Mouse (Mus musculus) megakaryocyte, adult 5-6 weeks (primary cell): ENCODE data around the gene Dnajc8. TPM values are rescaled to one million over a fixed set of nuclear protein-coding genes. Genes with fewer than 3 reads are reported as not detected.

ENCODE experiments used
- ATAC-seq: 2 replicates; pipeline ENCODE4 v1.8.0; 2016; ENCODE audit warnings: mild to moderate bottlenecking, inconsistent platforms; ENCODE audit not compliant: poor library complexity, severe bottlenecking
- total RNA-seq, 2 experiments: library from RNA; stranded (forward) in 1 of 2; stranded (reverse) in 1 of 2; fragments of 153-499, 151-499 nt in 1 of 2; fragments of 221-1000, 200-1000 nt in 1 of 2; gene quantifications; 2 replicates each; pipeline versions ENCODE4 v1.2.3 to v1.2.4; 2015 to 2017

Dnajc8 gene
- total RNA-seq, 2 experiments from 2014 or later, result 122 to 380 TPM

DNA sequence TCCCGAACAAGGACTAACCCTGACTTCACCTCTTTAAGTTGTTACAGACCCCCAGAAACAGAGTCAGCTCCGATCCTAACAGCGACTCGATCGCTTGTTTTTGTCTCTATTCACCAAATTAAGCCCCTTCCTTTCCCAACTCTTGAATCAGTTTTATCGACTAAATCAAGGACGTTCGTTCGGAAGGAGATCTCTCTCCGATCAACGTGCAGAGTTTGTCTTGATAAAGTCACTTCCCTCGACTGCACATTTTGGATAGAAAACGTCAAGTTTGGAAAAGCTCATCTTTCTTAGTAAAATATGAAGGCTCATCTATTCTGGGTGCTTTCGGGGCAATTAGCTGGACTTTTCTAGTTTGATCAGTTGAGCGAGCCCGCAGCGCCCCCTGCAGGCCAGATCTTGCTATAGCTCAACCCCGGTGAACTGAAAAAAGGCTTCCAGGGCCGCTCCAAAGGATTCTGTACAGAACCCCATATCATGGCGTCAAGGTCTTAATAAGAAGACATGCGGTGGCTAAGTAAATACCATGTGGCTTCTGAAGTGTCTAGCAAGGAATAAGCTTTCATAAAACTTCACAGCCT is 20.7 kb upstream of the Dnajc8 start:
- ATAC-seq, result peak; percentile 43

DNA sequence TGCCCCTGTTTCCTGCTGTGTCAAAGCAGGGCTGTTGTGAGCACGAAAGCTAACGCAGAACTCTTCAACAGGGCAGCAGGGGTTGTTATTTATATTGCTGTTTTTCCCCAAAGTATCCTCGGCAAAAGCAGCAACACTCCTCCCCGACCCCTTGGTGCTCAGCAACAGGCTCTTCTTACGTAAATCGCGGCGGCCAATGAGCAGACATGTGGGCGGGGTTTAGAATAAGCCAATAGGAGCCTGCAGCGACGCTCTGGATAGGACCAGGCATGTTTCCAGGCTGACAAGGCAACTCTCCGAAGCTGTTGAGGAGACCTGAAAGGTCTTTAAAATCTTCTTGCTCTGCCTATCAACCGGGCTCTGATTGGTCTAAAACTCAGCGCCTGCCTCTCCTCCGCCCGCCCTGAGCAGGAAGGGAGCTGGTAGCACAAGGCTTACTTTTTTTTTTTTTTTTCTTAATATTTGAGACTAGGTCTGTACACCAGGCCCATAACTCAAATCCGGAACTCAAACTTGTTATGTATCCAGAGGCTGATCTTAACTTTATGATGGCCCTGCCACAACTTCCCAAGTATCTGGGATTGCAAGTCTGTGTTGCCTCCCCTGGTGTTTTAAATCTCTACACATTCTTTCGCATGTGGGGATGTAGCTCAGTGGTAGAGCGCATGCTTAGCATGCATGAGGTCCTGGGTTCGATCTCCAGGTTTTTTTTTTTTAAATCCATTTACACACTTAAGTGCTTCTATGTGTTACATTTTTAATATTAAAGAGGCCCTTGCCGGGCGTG is 19.8 kb upstream of the Dnajc8 start:
- ATAC-seq, result peak; percentile 84

DNA sequence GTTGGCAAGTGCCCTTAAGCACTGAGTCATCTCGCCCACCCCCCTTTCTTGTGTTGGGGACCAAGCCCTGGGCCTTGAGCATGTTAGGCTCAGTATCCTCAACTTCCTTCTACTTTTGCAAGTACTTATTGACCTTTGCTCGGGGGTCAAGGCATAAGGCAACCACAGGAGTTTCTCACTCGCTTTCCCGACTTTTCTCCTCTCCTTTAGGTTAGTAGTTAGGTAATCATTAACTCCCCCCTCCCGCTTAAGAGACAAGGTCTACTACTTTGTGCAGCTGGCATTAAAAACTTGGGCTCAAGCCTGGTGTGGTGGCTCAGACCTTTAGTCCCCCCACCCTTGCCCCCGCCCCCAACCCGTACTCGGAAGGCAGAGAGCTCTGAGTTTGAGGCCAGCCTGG is 17.3 kb upstream of the Dnajc8 start:
- no peak for ATAC-seq

DNA sequence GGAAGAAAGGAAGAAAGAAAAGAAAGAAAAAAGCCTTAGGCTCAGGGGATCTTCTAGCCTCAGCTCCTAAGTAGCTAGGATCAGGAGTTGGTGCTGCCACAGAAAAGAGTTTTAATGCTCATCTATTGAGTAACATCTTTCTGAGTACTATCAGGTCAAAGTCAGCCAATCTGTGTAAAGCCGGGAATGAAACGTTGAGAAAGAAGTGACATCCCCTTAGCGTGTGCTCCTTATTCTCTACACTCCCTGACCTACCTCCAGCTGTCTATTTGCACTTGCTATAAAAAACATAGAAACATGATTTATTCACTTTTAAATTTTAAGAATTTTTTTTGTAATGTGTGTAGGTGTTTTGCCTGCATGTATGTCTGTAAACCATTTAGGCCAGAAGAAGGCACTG is 16.2 kb upstream of the Dnajc8 start:
- no peak for ATAC-seq

DNA sequence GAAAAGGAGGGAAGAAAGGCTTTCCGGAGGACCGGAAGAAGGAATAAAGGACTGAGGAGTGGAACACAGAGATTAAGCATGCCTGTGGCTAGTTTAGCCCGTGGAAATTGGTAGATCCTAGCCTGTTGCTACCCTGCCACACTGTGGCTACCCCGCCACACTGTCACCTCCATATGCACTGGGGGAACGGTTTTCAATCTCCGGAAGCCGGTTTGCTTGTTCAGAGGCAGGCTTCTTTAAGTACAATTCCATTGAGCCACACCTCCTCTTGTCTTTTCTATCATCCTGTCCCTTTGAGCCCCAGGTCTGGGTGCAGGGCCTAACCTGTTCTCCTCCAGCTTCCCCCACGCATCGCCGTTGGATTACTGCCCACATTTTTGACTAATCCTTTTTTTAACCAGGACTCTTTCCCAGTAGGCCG is 11.0 kb upstream of the Dnajc8 start:
- ATAC-seq, result no peak

DNA sequence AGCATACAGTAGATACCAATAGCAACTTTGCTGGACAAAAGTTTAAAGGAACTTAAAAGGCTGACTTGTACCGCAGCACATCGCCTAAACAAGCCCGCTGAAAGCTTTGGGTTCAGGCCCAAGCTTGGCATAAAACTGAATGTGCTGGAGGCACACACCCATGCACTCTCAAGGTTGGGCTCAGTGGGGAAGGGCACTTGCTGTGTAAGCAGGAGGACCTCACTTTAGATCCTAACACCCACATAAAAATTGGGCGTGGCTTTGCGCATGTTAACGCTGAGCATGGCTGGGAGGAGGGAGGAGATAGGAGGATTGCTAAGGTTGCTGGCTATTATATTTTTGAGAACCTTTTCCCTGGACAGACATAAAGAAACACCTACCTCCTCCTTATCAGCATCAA is 10.5 kb upstream of the Dnajc8 start:
- no peak for ATAC-seq

DNA sequence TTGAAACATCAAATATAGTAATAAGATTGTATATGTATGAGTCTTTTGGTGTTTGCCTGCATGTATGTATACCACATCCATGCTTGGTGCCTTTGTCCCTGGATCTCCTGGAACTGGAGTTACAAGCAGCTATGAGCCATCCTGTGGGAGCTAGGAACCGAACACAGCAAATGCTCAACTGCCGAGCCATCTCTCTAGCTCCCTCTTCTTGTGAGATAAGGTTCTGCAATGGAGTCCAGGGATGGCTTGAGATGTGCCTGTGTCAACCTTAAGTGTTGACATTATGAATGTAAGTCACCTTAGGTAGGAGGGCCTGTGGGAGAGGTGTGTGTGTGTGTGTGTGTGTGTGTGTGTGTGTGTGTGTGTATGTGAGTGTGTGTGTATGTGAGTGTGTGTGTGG is 8.7 kb upstream of the Dnajc8 start:
- peak; percentile 76 for ATAC-seq

DNA sequence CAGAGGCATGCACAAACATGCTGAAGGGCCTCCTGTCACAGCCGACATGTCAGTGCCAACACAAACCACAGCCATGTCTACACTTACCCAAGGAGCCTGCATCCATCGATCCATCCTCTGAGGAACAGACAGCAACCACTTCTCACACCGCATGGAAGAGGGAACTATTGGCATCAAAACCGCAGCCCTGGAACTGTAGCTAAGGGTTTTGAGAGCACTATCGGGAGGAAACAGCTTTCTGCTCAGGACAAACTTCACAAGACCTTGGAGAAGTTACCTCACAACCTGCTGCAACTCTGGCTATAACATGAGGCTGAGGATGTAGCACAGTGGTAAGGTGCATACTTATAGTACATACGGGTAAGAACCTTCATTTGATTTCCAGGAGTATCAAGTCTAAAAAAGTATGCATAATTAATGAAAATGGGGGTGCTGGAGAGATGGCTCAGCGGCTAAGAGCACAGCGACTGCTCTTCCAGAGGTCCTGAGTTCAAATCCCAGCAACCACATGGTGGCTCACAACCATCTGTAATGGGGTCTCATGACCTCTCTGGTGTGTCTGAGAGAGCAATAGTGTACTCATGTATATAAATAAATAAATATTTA is 7.3 kb upstream of the Dnajc8 start:
- 0 out of 2 replicates have a peak, but pooled peaks have one; percentile 4 for ATAC-seq

DNA sequence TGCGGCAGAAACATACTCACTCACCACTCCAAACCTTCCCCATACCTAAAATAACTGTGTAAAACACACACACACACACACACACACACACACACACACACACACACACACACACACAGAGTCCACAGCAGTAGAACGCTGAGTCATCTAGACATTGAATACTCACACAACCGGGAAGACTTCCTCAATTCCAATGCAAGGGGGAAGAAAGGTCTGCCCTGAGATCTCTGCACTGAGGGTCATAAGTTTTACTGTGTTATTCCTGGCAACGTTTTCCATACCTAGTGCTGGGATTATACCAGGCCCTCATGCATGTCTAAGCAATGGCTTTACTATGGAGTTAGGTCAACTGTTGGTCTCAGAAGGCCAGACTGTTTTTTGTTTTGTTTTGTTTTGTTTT is 6.0 kb upstream of the Dnajc8 start:
- ATAC-seq, result peak; percentile 58

DNA sequence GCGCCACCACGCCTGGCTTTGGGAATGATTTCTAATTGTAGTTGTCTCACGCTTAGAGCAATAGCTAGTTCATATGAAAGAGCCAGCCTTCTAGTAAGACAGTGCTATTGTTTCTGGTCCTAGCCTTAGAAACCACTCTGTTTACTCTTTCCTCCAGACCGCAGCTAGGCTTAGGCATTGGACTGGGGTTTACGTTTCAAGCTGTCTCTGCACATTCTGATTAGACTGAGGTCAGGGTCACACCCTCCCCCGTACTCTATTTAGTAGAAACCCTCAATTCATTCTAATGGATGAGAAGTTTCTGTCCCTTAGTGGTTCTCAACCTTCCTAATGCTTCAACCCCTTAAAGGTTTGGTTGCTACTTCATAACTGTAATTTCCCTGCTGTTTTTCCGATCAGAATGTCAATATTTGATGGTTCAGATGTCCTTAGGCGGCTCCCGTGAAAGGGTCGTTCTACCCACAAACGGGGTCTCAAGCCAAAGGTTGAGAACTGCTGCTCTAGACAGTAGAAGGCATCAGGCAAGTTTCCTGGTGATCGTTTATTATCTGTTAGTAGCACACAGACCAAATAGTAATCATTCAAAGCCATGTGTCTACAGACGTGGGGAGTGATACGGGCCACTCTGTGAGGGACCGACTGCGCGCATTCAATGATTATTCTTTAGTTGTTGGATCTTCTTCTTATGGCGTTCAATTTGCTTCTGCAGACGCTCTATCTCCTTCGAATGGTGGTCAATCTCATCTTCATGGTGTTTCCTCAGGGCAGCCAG is 5.1 kb upstream of the Dnajc8 start:
- ATAC-seq, result no peak

DNA sequence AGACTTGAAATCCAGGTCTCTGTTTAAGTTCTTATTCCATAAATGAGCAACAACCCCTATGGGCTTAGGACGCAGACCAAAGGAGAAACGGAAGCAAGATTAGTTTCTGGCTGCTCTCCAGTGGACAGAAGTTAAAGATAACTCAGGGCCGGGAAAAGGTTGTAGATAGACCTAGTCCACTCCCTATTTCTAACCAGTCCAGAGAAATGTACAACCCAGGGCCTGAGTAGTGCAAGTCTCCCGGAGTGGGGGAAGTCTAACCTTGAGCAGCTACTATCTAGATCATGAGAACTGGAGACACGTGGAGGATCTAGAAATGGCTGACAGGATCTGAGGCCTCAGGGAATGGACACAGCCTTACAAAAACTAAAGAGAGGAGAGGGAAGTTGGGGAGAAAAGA is 2.9 kb upstream of the Dnajc8 start:
- ATAC-seq, result no peak

DNA sequence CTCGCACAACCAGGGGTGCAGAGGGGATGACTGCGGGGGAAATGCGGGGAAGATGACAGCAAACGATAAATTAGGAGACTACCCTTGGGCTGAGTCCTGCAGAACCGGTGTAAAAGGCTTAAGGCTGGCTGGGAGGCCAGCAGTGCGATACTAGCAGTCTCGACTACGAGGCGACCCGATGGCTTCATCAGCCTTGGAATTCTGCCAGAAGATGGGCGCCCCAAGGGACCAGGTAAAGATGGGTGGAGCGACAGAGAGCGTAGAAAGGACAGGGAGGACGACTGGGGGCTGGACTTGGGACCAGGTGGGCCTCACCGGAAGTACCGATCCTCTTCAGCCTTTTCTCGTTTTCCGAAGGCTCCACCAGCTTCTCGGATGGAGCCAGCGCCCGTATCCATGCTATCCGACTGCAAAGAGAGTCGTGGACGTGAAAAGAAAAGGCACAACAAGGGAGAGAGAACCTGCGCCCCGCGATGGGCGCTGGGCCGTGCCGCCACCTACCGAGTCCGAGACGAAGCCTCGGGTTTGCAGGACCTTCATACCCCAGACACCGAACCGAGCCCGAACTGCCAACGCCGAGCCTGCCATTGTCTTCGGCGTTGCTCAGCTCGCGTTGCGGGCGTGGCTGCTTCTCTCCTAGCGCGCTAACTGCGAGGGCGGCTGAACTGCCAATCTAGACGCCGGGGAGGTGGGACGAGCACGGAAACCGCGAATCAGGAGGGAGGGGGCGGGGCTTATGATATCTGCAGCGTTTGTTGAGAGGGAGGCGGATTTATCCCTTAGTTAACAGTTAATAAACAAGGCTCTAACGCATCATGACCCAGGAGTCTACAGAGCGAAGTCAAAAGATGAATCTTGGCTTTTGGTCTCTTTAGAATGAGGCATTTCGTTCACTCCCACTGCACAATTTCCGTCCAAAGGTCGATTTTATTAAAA is 2.1 kb upstream of the Dnajc8 start, which contains the start of gene Atpif1:
TSS of gene Atpif1 (minus strand) at position 679 of the 936 bp plus-strand sequence.
- ATAC-seq, result peak; percentile 92

DNA sequence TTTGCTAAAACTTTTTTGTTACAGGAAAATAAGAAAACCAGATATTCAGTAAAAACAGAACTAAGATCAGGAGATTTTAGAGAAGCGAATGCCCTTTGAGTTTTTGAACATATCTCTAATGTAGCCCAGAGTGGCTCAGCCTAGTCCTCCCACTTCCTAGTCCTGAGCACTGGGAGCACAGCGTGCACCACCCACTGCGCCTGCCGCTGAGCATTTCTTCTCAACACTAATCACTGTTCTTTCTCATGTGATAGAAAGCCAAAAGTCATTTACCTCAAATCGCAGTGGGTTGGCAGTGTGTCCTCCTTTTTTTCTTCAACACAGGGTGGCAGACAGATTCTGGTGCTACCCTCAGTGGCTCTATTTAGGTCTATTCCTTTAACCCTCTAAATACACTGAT is 4.1 kb downstream of the Dnajc8 start:
- no peak for ATAC-seq

DNA sequence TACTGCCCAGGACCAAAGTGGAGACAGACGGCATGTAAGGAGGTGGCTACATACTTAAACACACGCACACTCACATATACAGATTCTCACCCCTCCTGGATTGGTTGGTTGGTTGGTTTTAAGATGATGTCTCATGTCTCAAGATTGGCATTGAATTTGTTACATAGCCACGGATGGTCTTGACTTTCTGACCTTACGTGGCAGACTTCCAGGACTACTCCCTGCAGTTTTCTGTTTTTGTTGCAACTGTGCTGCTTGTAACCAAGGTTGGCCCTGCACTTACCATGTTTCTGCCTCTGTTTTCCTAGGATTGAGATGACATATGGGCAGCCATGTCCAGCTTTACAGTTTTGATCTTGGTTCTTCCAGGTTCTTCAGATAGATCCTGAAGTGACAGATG is 6.1 kb downstream of the Dnajc8 start:
- ATAC-seq, result no peak

DNA sequence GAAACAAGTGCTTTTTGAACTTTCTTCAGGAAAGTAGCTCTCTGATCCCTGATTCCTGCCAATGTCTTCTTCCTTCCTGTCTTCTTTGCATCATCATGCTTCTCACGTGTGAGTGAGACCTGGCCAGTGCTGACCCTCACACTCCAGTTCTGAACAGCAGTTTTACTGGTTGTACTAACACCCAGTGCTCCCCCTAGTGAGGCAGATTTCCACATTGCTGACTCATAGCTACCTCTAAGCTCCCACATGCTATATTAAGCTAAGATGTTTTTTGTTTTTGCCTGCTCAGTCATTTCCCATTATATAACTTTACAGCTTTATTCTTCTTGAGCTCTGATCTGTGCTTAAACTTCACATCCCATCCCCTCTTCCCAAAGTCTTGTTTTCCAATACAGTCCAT is 7.4 kb downstream of the Dnajc8 start:
- ATAC-seq, result no peak

DNA sequence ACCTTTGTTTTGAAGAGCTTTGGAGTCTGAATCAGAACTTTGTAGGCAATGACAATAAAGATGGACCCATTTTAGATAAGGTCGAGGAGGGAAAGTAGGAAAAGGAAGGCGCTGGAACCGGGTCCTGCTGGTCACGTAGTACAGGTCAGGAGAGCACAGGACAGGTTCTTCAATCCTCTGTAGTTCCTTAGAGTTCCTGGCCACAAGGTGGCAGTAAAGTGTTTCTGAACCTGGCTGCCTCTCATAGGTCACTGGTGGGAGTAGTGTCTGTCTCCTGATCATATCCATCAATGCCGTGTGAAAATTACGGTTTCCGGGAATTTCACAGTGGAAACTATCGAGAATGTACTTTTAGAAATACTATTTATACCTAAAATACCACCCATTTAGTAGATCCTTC is 10.5 kb downstream of the Dnajc8 start:
- peak; percentile 86; the same call in 1 of the 2 replicates for ATAC-seq

DNA sequence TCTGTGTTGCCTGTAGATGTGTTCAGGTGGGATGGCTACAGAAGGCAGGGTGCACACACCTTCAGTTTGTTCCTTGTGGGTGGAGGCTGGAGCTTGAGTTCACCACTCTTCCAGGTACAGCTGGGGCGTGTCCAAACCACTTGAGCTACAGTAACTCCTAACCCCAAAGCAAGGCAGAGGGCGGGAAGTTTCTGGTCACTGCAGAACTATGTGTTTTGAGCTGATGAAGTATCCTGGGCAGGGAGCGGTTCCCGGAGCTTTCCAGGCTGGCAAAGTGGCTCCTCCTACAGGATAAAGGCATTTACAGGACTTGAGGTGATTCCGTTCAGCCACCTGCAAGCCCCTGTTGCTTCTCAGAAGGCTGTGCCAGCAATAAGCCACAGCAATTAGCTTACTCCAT is 18.9 kb downstream of the Dnajc8 start:
- no peak for ATAC-seq

DNA sequence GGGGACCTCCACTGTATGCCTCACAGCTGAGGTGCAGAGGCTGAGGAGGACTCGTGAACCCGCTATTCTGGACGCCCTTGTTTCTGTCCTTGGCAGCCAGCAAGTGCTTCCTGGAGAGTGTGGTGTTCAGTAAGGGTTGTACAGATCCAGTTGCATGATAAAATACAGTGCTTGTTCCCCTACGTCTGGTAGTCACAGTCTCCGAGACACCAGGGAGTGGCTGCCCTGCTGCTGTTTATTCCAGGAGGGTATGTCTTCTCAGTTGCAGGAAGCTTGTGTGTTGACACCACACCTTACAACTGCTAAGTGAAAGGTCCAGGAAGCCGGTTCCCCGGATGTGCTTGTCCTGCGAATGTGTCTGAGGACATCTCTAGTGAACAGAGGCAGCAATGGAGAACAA is 19.3 kb downstream of the Dnajc8 start:
- peak; percentile 53 for ATAC-seq

DNA sequence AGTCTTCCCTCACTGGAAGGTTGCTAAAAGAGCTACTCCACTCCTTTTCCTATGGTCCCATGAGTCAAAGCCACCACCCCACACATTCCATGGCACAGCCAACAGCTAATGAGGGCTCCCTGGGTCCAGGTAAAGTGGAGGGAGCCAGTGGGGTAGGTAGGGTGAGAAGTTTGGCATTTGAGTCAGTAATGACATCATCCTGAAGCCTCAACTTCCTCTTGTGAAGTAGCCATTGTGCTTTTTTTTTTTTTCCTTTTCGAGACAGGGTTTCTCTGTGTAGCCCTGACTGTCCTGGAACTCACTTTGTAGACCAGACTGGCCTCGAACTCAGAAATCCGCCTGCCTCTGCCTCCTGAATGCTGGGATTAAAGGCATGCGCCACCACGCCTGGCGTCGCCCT is 20.2 kb downstream of the Dnajc8 start:
- peak; percentile 81 for ATAC-seq

DNA sequence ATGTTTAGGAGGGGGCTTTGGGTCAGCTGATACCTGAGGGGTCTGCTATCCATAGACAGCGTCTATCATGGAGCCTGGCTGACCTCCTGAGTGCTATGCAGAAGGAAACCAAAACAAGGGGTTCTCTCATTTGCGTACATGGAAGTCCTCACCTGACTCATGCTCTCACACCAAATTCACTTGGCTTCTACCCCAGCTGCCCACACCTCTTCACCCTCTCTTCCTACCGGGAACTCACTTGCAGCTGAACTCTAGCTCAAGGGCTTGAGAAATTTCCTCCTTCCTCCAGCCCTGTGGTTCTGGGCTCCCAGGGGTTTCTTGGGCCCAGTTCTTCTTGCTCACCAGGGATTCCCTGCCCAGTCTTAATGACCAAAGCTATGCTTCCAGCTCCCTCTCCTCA is 27.9 kb downstream of the Dnajc8 start:
- ATAC-seq, result peak; percentile 23; the same call in 1 of the 2 replicates
